Mouse (Mus musculus): Measurements from ENCODE around the gene Eif3d. TPM values are rescaled to one million over a fixed set of nuclear protein-coding genes. Genes with fewer than 3 reads are reported as not detected.
A peak's percentile ranks its signal among the peaks of the same experiment; 100 is the strongest.

Eif3d gene
- polyA plus RNA-seq, 1 experiment from 2014 or later, result 200 TPM

DNA sequence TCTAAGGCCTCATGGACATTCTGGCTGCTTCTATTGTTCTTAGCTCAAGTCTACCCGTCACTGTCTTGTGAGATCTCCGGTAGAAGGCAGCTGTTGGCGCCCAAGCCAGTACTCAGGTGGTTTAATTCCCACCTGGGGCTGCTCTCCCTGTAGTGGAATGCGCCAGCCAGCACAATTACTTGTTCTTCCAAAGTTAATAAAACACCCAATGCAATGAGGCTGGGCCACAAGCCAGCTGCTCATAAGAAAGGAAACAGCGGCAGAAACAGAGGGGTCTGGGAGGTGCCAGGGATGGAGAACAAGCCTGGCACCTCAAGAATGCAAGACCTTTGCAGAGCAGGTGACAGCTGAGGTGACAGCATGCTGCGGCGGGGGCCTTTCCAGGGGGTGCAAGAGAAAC, 21.6 kb downstream of the Eif3d start:
- no peaks in the 10 kb centered on the region for H3K9me3 ChIP-seq (replicated peaks)
- ATAC-seq (ENCODE audit: low read depth) (no peak), DNase-seq (no peak)
- no peak overlapping the region for H3K27ac ChIP-seq
- no peaks in the 10 kb centered on the region; the same call in 1 of the 2 replicates for H3K4me1 ChIP-seq (replicated peaks)
- H3K36me3 ChIP-seq, result no peaks in the 10 kb centered on the region; the same call in 1 of the 2 replicates
- peaks cover 18% of the 10 kb centered on the region for H3K27me3 ChIP-seq
- H3K4me3 ChIP-seq (replicated peaks), result no peak overlapping the region
- 72% methylated on average over 7 of the region's 7 CpGs for WGBS (ENCODE audit: insufficient replicate concordance)
- H3K4me2 ChIP-seq, result no peak overlapping the region
- H3K9ac ChIP-seq, result no peak overlapping the region

DNA sequence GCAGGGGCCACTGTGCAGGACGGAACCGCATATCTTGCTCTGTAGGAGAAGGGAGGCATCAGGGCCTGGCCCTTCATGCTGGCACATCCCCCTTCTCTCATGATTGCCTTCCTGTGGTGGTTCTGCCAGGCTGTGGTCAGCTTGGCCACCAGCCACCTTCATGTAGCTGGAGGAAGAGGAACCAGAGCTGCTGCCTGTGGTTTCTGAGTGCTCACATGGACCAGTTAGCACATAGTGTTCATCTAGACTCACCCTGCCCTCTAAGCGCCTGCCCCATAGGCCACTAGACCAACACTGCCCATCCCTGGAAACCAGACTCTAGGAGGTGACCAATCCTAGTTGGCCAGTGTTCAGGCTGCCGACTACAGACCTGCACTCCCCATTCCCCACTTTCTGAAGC, 24.9 kb downstream of the Eif3d start:
- H3K9me3 ChIP-seq (replicated peaks), result no peaks in the 10 kb centered on the region
- no peak for ATAC-seq (ENCODE audit: low read depth)
- no peaks in the 10 kb centered on the region; the same call in 1 of the 2 replicates for H3K4me1 ChIP-seq (replicated peaks)
- no peak overlapping the region for H3K9ac ChIP-seq
- H3K27me3 ChIP-seq, result 0 out of 2 replicates have a peak, but pooled peaks cover 3% of the 10 kb centered on the region
- H3K36me3 ChIP-seq, result peaks cover 6% of the 10 kb centered on the region
- peak overlapping the region; percentile 18; the same call in 1 of the 2 replicates for H3K27ac ChIP-seq
- no peak for DNase-seq
- WGBS (ENCODE audit: insufficient replicate concordance), result 46% methylated on average over 4 of the region's 4 CpGs
- no peak overlapping the region for H3K4me2 ChIP-seq
- no peak overlapping the region for H3K4me3 ChIP-seq (replicated peaks)

DNA sequence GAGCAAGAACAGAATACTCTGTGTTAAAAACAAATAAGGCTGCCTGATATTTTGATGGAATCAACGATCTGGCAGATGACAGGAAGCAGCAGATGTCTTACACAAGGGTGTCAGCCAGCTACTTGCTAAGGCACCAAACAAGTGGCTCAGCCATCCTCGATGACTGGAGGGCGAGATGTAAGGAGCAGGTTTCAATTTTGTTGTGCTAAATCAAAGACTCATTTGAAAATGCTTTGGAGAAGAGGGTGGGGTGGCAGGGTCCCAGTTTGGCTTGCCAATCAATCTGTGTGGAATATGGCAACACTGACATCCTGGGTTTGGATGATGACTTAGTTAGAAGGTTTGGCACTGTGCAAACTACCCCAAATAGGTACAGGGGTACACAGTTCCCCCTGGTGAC, 29.1 kb downstream of the Eif3d start:
- DNase-seq, result no peak
- Histone ChIP-seq H3K4me3 (replicated peaks) (no peak overlapping the region), H3K27ac (no peak overlapping the region), H3K9me3 (replicated peaks) (no peaks in the 10 kb centered on the region), H3K36me3 (peaks cover 6% of the 10 kb centered on the region), H3K9ac (no peak overlapping the region), H3K27me3 (no peaks in the 10 kb centered on the region), H3K4me1 (replicated peaks) (no peaks in the 10 kb centered on the region; the same call in 1 of the 2 replicates), H3K4me2 (no peak overlapping the region)
- no peak for ATAC-seq (ENCODE audit: low read depth)
- WGBS (ENCODE audit: insufficient replicate concordance), result 56% methylated on average over 3 of the region's 3 CpGs

DNA sequence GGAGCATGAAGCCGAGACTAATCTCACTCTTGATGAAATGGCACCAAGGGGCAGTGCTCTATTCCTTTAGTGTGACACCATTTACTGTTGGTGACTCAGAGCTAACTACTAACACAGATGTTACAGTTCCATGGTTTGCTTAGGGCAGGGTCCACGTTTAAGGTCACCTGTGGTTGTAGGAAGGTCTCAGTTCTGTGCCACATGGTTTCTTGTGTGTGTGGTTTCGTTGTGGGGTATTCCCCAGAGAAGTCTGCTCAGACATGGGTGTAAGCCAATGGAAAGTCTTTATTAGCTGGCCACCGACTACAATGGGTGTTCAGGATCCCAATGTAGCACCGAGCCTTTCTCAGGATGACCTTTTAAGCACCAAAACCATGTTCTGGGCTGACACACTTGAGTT, 32.1 kb downstream of the Eif3d start:
- 64% methylated on average over 5 of the region's 5 CpGs for WGBS (ENCODE audit: insufficient replicate concordance)
- DNase-seq, result no peak

DNA sequence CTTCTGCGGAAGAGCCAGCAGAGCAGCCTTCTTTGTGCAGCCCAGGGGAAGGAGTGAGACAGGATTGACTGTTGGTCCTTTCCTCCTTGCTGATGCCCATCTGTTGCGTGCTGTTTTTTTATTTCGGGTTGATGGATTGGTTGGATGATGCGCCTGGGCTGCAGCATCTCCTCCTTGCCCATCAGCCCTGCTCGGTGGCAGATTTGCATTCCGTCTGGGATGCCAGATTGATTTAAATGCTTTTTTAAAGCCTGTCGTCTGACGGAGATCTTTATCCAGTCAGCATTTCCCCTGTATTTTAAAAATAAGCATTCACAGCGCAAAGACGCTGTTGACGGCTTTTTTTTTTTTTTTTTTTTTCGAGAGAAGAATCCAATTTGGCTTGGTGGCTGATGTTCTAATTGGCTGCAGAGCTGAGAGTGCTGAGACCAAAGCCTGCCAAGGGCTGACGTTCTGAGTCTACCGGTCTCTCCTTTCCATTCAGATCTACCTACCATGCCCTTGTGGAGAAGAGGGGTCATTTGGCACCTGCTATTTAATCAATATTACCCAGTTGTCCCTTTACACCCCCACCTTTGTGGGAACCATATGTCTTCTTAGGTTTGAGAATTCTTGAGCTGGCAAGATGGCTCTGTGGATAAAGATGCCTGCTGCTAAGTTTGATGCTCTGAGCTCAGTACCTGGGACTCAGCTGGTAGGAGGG, 34.8 kb downstream of the Eif3d start:
- WGBS (ENCODE audit: insufficient replicate concordance), result 70% methylated on average over 14 of the region's 14 CpGs
- H3K9ac ChIP-seq, result no peak overlapping the region

More for the DNA sequence above, 32.1 kb downstream of the Eif3d start:
- no peak for ATAC-seq (ENCODE audit: low read depth)
- Histone ChIP-seq H3K27ac (no peak overlapping the region), H3K9ac (no peak overlapping the region), H3K4me3 (replicated peaks) (no peak overlapping the region), H3K4me1 (replicated peaks) (peaks cover 9% of the 10 kb centered on the region), H3K36me3 (peaks cover 6% of the 10 kb centered on the region), H3K27me3 (peaks cover 12% of the 10 kb centered on the region), H3K4me2 (no peak overlapping the region), H3K9me3 (replicated peaks) (no peaks in the 10 kb centered on the region)

DNA sequence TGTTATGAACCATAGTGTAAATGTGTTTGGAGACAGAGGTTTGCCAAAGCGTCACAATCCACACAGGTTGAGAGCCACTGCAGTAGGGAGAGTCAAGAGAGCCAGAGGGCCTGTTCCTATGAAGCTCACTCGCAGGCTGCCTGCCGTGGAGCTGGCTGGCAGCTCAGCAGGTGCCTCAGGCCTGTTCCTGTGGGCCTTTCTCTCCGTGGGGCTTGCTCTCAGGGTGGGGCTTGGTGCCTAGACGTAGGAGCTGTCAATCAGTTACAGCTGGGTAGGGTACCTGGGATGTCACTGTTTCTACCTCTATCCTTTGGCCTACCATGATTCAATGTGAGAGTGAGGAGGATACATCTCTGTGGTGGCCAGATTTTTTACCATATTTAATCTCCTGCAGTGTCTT, 35.6 kb downstream of the Eif3d start:
- no peaks in the 10 kb centered on the region for H3K9me3 ChIP-seq (replicated peaks)
- H3K4me2 ChIP-seq, result no peak overlapping the region
- peaks cover 44% of the 10 kb centered on the region for H3K4me1 ChIP-seq (replicated peaks)
- H3K27me3 ChIP-seq, result peaks cover 12% of the 10 kb centered on the region
- no peak overlapping the region for H3K4me3 ChIP-seq (replicated peaks)
- H3K9ac ChIP-seq, result no peak overlapping the region
- no peak overlapping the region for H3K27ac ChIP-seq
- ATAC-seq (ENCODE audit: low read depth) (no peak), DNase-seq (no peak)
- no peaks in the 10 kb centered on the region for H3K36me3 ChIP-seq
- WGBS (ENCODE audit: insufficient replicate concordance), result 67% methylated on average over 5 of the region's 5 CpGs

More for the DNA sequence above, 34.8 kb downstream of the Eif3d start:
- DNase-seq (no peak), ATAC-seq (ENCODE audit: low read depth) (no peak)
- Histone ChIP-seq H3K36me3 (no peaks in the 10 kb centered on the region), H3K4me1 (replicated peaks) (peaks cover 36% of the 10 kb centered on the region), H3K4me3 (replicated peaks) (no peak overlapping the region), H3K9me3 (replicated peaks) (no peaks in the 10 kb centered on the region), H3K27me3 (peaks cover 12% of the 10 kb centered on the region), H3K27ac (no peak overlapping the region), H3K4me2 (no peak overlapping the region)

DNA sequence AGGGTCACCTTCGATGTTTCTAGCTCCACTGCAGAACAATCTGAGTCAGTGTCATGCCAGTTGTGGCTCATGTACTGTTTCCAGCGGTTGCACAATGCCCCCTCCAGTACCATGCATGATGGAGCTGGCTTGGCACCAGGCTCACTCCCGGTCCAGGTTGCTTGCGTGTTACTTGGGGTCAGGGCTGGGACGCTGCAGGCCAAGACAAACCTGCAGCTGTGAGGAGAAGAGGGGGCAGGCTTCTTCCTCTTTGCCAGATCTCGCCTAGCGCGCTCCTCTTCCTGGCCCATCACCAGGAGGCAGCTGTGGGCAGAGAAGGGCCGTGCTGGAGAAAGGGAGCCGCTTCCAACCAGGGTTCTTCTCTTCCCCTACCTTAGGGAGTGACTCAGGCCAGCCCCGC, 36.3 kb downstream of the Eif3d start:
- Histone ChIP-seq H3K27me3 (peaks cover 12% of the 10 kb centered on the region), H3K27ac (no peak overlapping the region), H3K36me3 (no peaks in the 10 kb centered on the region), H3K9me3 (replicated peaks) (no peaks in the 10 kb centered on the region), H3K4me2 (0 out of 2 replicates have a peak overlapping the region, but pooled peaks have one; percentile 36), H3K9ac (no peak overlapping the region), H3K4me3 (replicated peaks) (no peak overlapping the region), H3K4me1 (replicated peaks) (peaks cover 51% of the 10 kb centered on the region)
- 58% methylated on average over 11 of the region's 11 CpGs for WGBS (ENCODE audit: insufficient replicate concordance)
- ATAC-seq (ENCODE audit: low read depth), result no peak
- no peak for DNase-seq

DNA sequence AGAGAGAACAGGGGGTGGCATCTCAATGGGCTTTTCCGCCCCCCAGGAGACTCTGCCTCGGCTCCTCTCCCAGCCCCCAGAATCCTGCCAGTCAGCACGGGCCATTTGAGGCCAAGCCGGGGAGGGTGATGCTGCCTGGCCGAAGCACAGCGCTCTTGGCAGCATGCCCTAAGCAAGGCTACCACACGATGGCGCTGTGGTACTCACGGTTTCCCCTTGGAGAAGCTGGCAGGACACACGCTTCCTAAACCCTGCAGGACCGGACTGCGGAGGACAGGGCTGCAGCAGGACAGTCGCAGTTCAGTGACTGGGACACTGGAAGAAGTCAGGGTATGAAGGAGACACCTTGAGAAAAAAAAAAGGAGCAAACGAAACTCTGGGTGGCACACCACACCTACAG, 36.8 kb downstream of the Eif3d start:
- under 1% methylated on average over 14 of the region's 14 CpGs for WGBS (ENCODE audit: insufficient replicate concordance)
- peaks cover 12% of the 10 kb centered on the region for H3K27me3 ChIP-seq
- H3K4me3 ChIP-seq (replicated peaks), result no peak overlapping the region

DNA sequence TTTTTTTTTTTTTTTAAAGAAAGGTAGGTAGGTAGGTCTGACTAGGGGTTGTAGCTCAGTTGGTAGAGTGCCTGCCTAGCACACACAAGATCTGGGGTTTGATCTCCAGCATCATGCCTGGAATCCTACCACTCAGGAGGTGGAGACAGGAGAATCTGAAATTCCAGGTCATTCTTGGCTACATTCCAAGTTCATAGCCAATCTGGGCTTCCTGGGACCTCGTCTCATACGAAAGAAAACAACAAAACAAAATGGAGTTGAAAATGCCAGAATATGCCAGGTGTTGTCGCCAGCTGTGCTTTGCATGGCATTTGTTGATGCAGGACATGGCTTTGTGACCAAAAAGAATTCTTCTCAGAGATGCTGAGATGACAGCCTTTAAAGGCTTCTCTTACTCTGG, 37.4 kb downstream of the Eif3d start:
- H3K27ac ChIP-seq, result no peak overlapping the region
- H3K4me2 ChIP-seq, result no peak overlapping the region
- DNase-seq, result no peak
- peaks cover 12% of the 10 kb centered on the region for H3K27me3 ChIP-seq
- H3K4me1 ChIP-seq (replicated peaks), result peaks cover 56% of the 10 kb centered on the region
- WGBS (ENCODE audit: insufficient replicate concordance), result 65% methylated on average over 3 of the region's 3 CpGs
- no peak overlapping the region for H3K4me3 ChIP-seq (replicated peaks)
- no peak for ATAC-seq (ENCODE audit: low read depth)
- H3K9me3 ChIP-seq (replicated peaks), result no peaks in the 10 kb centered on the region
- no peaks in the 10 kb centered on the region for H3K36me3 ChIP-seq
- H3K9ac ChIP-seq, result no peak overlapping the region

More for the DNA sequence above, 36.8 kb downstream of the Eif3d start:
- ATAC-seq (ENCODE audit: low read depth), result no peak
- DNase-seq, result peak; percentile 83
- no peak overlapping the region for H3K27ac ChIP-seq
- H3K4me1 ChIP-seq (replicated peaks), result peaks cover 53% of the 10 kb centered on the region
- no peaks in the 10 kb centered on the region for H3K36me3 ChIP-seq
- peak overlapping the region; percentile 22; the same call in 1 of the 2 replicates for H3K9ac ChIP-seq
- peak overlapping the region; percentile 36; the same call in 1 of the 2 replicates for H3K4me2 ChIP-seq
- H3K9me3 ChIP-seq (replicated peaks), result no peaks in the 10 kb centered on the region

DNA sequence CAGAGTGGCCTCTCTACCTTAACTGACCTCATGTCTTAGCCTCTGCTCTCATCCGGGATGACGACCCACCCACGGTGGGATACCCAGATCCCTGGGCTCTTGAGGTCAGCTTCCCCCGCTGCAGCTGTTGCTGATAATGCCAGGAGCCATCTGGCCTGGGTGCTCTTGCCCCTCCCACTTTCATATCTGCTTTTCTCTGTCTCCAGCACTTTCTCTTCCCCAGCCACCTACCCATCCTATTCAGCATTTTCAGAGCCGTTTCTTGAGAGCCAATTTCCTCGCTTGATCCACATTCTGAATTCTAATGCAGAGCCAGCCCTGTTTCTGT, 39.0 kb downstream of the Eif3d start:
- ATAC-seq (ENCODE audit: low read depth) (peak; percentile 50), DNase-seq (peak; percentile 71)
- H3K4me2 ChIP-seq, result peak overlapping the region; percentile 79
- 16% methylated on average over 6 of the region's 6 CpGs for WGBS (ENCODE audit: insufficient replicate concordance)
- peak overlapping the region; percentile 85 for H3K9ac ChIP-seq
- no peaks in the 10 kb centered on the region for H3K9me3 ChIP-seq (replicated peaks)
- peaks cover 71% of the 10 kb centered on the region for H3K4me1 ChIP-seq (replicated peaks)
- peaks cover 12% of the 10 kb centered on the region for H3K36me3 ChIP-seq
- peaks cover 12% of the 10 kb centered on the region for H3K27me3 ChIP-seq
- peak overlapping the region; percentile 92 for H3K27ac ChIP-seq
- peak overlapping the region; percentile 26 for H3K4me3 ChIP-seq (replicated peaks)

DNA sequence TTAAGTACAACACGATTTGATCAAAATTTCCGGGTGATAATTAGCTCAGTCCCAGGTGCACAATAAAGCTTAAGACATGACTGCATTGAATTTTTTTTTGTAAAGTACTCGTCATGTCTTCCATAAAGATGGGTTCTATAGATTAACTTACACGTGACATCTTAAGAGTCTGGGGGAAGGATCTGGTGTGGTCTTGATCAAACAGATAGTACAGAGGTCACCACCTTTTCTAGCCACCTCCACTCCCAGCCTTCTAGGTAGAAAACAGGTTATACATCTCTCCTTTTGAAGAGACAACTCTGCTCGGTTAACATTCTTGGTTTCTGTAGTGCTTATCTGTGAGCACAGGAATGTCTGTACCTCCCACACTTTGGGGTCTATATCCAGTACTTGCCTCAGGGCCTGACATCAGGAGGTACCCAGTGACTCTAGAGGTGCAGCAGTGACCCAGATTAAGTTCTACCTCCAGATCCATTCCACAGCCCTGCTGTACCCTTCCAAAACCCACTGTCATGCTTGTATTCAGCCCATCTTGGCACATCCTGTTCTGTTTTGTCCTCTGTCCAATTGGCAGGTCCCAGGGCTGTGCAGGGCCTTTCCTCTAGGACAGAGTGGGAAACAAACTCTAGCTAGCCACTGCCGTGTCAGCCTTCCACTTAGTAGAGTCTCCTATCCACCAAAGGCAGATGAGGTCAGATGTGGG, 39.5 kb downstream of the Eif3d start:
- Histone ChIP-seq H3K9ac (peak overlapping the region; percentile 85), H3K27ac (peak overlapping the region; percentile 92), H3K4me2 (peak overlapping the region; percentile 79), H3K4me3 (replicated peaks) (peak overlapping the region; percentile 26), H3K27me3 (peaks cover 12% of the 10 kb centered on the region), H3K9me3 (replicated peaks) (no peaks in the 10 kb centered on the region), H3K4me1 (replicated peaks) (peaks cover 74% of the 10 kb centered on the region), H3K36me3 (peaks cover 16% of the 10 kb centered on the region)
- 38% methylated on average over 6 of the region's 6 CpGs for WGBS (ENCODE audit: insufficient replicate concordance)
- DNase-seq, result peak; percentile 44
- ATAC-seq (ENCODE audit: low read depth), result peak; percentile 16; the same call in 1 of the 2 replicates

Measured in liver, embryonic 13.5 days (tissue).